ENCODE assay signal across 23 mouse cellular contexts in the genomic region with DNA sequence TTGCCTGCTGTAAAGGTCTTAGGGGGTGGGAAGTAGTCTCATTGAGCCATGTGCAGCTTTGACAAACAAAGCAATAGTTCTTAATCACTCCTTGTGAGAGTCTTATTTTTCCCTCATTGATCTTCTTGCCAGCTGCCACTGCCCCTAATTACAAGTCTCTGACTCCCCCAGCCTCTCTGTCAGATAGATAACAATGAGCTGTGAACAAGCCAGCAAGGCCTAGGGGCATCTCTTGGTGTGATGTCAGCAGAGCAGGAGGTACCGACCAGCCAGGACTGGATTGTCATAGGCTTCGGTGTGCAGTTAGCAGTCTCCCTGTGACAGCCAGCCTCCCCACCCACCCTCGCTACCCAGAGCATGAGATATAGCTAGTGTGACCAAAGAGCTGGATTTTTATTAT. TPM values are rescaled to one million over a fixed set of nuclear protein-coding genes. Genes with fewer than 3 reads are reported as not detected.
DNase-seq lines count a peak whose midpoint lies in the region; ATAC-seq and TF ChIP-seq lines count a peak whose summit lies in the region.
"Had no signal": no experiment of that assay in that cellular context is flagged by ENCODE, and none has a peak within 500 bp of the region (broad histone marks: within the 10 kb centered on the region; RNA-seq: fewer than 3 reads in every experiment).

No protein-coding gene starts in this region.

- peak overlapping the region; percentile 57; the same call in 1 of the 2 replicates for H3K27ac ChIP-seq in forebrain, embryonic 10.5 days
- no peak overlapping the region for H3K27ac ChIP-seq in forebrain, postnatal 0 days (ENCODE audit: low read depth, low read length)
- peak overlapping the region; percentile 50; the same call in 1 of the 2 replicates for H3K27ac ChIP-seq in hindbrain, embryonic 16.5 days (ENCODE audit: low read depth, low read length)
- H3K27ac ChIP-seq in neural tube, embryonic 14.5 days (ENCODE audit: low read depth, low read length): peak overlapping the region; percentile 40; the same call in 1 of the 2 replicates
- no peak overlapping the region for H3K27ac ChIP-seq in stomach, postnatal 0 days (replicated peaks)
- H3K27ac ChIP-seq: left cerebral cortex, adult 2 months had no signal

- no peak overlapping the region for H3K4me3 ChIP-seq in forebrain, embryonic 10.5 days
- no peak overlapping the region for H3K4me3 ChIP-seq in forebrain, postnatal 0 days (ENCODE audit: low read depth, low read length)
- no peak overlapping the region for H3K4me3 ChIP-seq in hindbrain, embryonic 16.5 days (ENCODE audit: low read length)
- no peak overlapping the region for H3K4me3 ChIP-seq in neural tube, embryonic 14.5 days (ENCODE audit: low read depth, low read length)
- no peak overlapping the region for H3K4me3 ChIP-seq in stomach, postnatal 0 days (ENCODE audit: low read depth, low read length)
- H3K4me3 ChIP-seq: left cerebral cortex, adult 2 months had no signal

- ATAC-seq in forebrain, postnatal 0 days: no peak
- peak; percentile 71 for ATAC-seq in hindbrain, embryonic 16.5 days
- peak; percentile 46; the same call in 1 of the 2 replicates for ATAC-seq in neural tube, embryonic 14.5 days (ENCODE audit: low read depth)
- ATAC-seq in stomach, postnatal 0 days (ENCODE audit: low FRiP score, low TSS enrichment): no peak
- ATAC-seq: Patski had no signal

- WGBS in forebrain, embryonic 10.5 days: 66% methylated on average over 3 of the region's 3 CpGs
- WGBS in forebrain, postnatal 0 days: 35% methylated on average over 3 of the region's 3 CpGs
- 32% methylated on average over 3 of the region's 3 CpGs for WGBS in hindbrain, embryonic 16.5 days
- 22% methylated on average over 3 of the region's 3 CpGs for WGBS in neural tube, embryonic 14.5 days
- WGBS in stomach, postnatal 0 days: 67% methylated on average over 3 of the region's 3 CpGs

- DNase-seq in forebrain, embryonic 10.5 days (ENCODE audit: extremely low spot score, low spot score): no peak
- no peak for DNase-seq in forebrain, postnatal 0 days
- peak; percentile 63 for DNase-seq in brain, embryonic 14.5 days (ENCODE audit: low read depth)
- no peak for DNase-seq in thymus, postnatal 14 days
- DNase-seq in stomach, postnatal 0 days (ENCODE audit: low spot score): no peak
- DNase-seq in MN1 (ENCODE audit: low spot score): no peak
- DNase-seq: adrenal gland, postnatal 10 days; cerebellum, adult 9-11 months; heart, postnatal 10 days; kidney, postnatal 36 days; layer of hippocampus, adult 9-11 months; lung, adult 18-20 months; lung, postnatal 14 days; spleen, adult 18-20 months; thymus, adult 18-20 months had no signal

- TF ChIP-seq CTCF in forebrain, postnatal 0 days (IDR thresholded peaks at IDR 0.05; ENCODE audit: low read depth): no peak
- TF ChIP-seq CTCF in brain, embryonic 14.5 days (IDR thresholded peaks at IDR 0.05; ENCODE audit: borderline replicate concordance, extremely low read depth, insufficient read depth, insufficient read length): no peak
- no peak for TF ChIP-seq CTCF in stomach, postnatal 0 days (IDR thresholded peaks at IDR 0.05; ENCODE audit: low read depth)

- no peaks in the 10 kb centered on the region for H3K9me3 ChIP-seq in forebrain, embryonic 10.5 days
- H3K9me3 ChIP-seq in forebrain, postnatal 0 days (ENCODE audit: low read length): no peaks in the 10 kb centered on the region
- no peaks in the 10 kb centered on the region for H3K9me3 ChIP-seq in hindbrain, embryonic 16.5 days (ENCODE audit: control insufficient read depth, low read length)
- H3K9me3 ChIP-seq in neural tube, embryonic 14.5 days (ENCODE audit: control insufficient read depth, low read length): no peaks in the 10 kb centered on the region
- H3K9me3 ChIP-seq in stomach, postnatal 0 days (ENCODE audit: control insufficient read depth, low read length): no peaks in the 10 kb centered on the region

- no peak overlapping the region for H3K9ac ChIP-seq in forebrain, postnatal 0 days
- no peak overlapping the region for H3K9ac ChIP-seq in hindbrain, embryonic 16.5 days (ENCODE audit: low read depth, low read length)
- H3K9ac ChIP-seq in neural tube, embryonic 14.5 days (replicated peaks; ENCODE audit: low read depth, low read length): peak overlapping the region; percentile 34; the same call in 1 of the 2 replicates
- no peak overlapping the region for H3K9ac ChIP-seq in stomach, postnatal 0 days (ENCODE audit: low read length)

- no peak for TF ChIP-seq EP300 in stomach, postnatal 0 days (optimal IDR thresholded peaks at IDR 0.05)

- peaks cover 28% of the 10 kb centered on the region for H3K4me1 ChIP-seq in forebrain, embryonic 10.5 days
- H3K4me1 ChIP-seq in forebrain, postnatal 0 days (ENCODE audit: insufficient read depth): no peaks in the 10 kb centered on the region
- H3K4me1 ChIP-seq in hindbrain, embryonic 16.5 days (ENCODE audit: control insufficient read depth, insufficient read depth, low read depth, low read length): no peaks in the 10 kb centered on the region
- peaks cover 8% of the 10 kb centered on the region; the same call in 1 of the 2 replicates for H3K4me1 ChIP-seq in neural tube, embryonic 14.5 days (ENCODE audit: control insufficient read depth, insufficient read depth, low read length)
- no peaks in the 10 kb centered on the region for H3K4me1 ChIP-seq in stomach, postnatal 0 days (replicated peaks; ENCODE audit: control insufficient read depth, insufficient read depth)

- no peaks in the 10 kb centered on the region for H3K36me3 ChIP-seq in forebrain, embryonic 10.5 days (replicated peaks)
- H3K36me3 ChIP-seq in forebrain, postnatal 0 days (ENCODE audit: insufficient read depth): no peaks in the 10 kb centered on the region
- H3K36me3 ChIP-seq in hindbrain, embryonic 16.5 days (ENCODE audit: control insufficient read depth, insufficient read depth, low read length): no peaks in the 10 kb centered on the region
- no peaks in the 10 kb centered on the region for H3K36me3 ChIP-seq in neural tube, embryonic 14.5 days (ENCODE audit: control insufficient read depth, insufficient read depth, low read length)
- no peaks in the 10 kb centered on the region for H3K36me3 ChIP-seq in stomach, postnatal 0 days (ENCODE audit: control insufficient read depth, insufficient read depth, low read length)

- no peak for TF ChIP-seq POLR2A in brain, embryonic 14.5 days (IDR thresholded peaks at IDR 0.05; ENCODE audit: borderline replicate concordance, extremely low read depth, insufficient read depth, insufficient read length, poor library complexity, severe bottlenecking)

- no peaks in the 10 kb centered on the region for H3K27me3 ChIP-seq in forebrain, embryonic 10.5 days (ENCODE audit: poor library complexity, severe bottlenecking)
- H3K27me3 ChIP-seq in forebrain, postnatal 0 days (ENCODE audit: insufficient read depth, low read length): no peaks in the 10 kb centered on the region
- no peaks in the 10 kb centered on the region for H3K27me3 ChIP-seq in hindbrain, embryonic 16.5 days (replicated peaks; ENCODE audit: control insufficient read depth, insufficient read depth, low read length)
- H3K27me3 ChIP-seq in neural tube, embryonic 14.5 days (ENCODE audit: control insufficient read depth, insufficient read depth, low read length): no peaks in the 10 kb centered on the region
- no peaks in the 10 kb centered on the region for H3K27me3 ChIP-seq in stomach, postnatal 0 days (ENCODE audit: control insufficient read depth, insufficient read depth, low read length)

- no peak overlapping the region for H3K4me2 ChIP-seq in forebrain, postnatal 0 days (ENCODE audit: low read depth)
- H3K4me2 ChIP-seq in hindbrain, embryonic 16.5 days (ENCODE audit: low read length): no peak overlapping the region
- no peak overlapping the region for H3K4me2 ChIP-seq in neural tube, embryonic 14.5 days (ENCODE audit: low read depth, low read length)
- no peak overlapping the region for H3K4me2 ChIP-seq in stomach, postnatal 0 days (replicated peaks; ENCODE audit: low read depth)
- H3K4me2 ChIP-seq: heart, embryonic 11.5 days; liver, embryonic 11.5 days had no signal

RNA-seq across cellular contexts. Expression of gene Wscd2, which starts 48.0 kb away (rescaled TPM):
- polyA plus RNA-seq in forebrain, embryonic 10.5 days (2016; fragmentation: Nextera tagmentation; extraction: Ambion mirVana): 3.9 and 4.5 TPM in 2 replicates
- 24.4 and 25.1 TPM in 2 replicates for total RNA-seq in forebrain, postnatal 0 days (2014; rRNA removed)
- 8.1 and 10.2 TPM in 2 replicates for polyA plus RNA-seq in forebrain, postnatal 0 days (2015; fragmentation: Nextera tagmentation; extraction: Ambion mirVana)
- polyA plus RNA-seq in brain, embryonic 14.5 days (2012; rRNA removed): 9.2 and 13.5 TPM in 2 replicates
- 13.3 and 14.5 TPM in 2 replicates for polyA plus RNA-seq in hindbrain, embryonic 16.5 days (2015; fragmentation: Nextera tagmentation; extraction: Ambion mirVana)
- 19.9 and 20.3 TPM in 2 replicates for polyA plus RNA-seq in neural tube, embryonic 14.5 days (2014; fragmentation: Nextera tagmentation; extraction: Ambion mirVana)
- polyA plus RNA-seq in stomach, postnatal 0 days (2015; fragmentation: Nextera tagmentation; extraction: Ambion mirVana): 5.2 and 5.7 TPM in 2 replicates
- total RNA-seq: granulocyte monocyte progenitor cell, adult 5-6 weeks; megakaryocyte-erythroid progenitor cell, adult 5-6 weeks had no signal

Comparison
In these comparisons a context has a peak if more than half of its experiments do, and no peak if none do; other contexts are left out.
1. H3K27ac ChIP-seq: peak in forebrain, embryonic 10.5 days (single experiment), hindbrain, embryonic 16.5 days (single experiment) and neural tube, embryonic 14.5 days (single experiment); none in forebrain, postnatal 0 days (single experiment) and stomach, postnatal 0 days (single experiment).
2. ATAC-seq: peak in hindbrain, embryonic 16.5 days (single experiment) and neural tube, embryonic 14.5 days (single experiment); none in forebrain, postnatal 0 days (single experiment) and stomach, postnatal 0 days (single experiment).